Comparison of ENCODE assay signal across 17 mouse cellular contexts in genomic region chr3:68844025-68844424, GRCm38 (mm10).
"Had no signal": no experiment of that assay in that cellular context is flagged by ENCODE, and none has a peak within 500 bp of the region (broad histone marks: within the 10 kb centered on the region; RNA-seq: fewer than 3 reads in every experiment).

No protein-coding gene starts in this region.

- H3K9me3 ChIP-seq: kidney, embryonic 15.5 days; limb, embryonic 12.5 days; limb, embryonic 15.5 days; lung, embryonic 15.5 days; midbrain, embryonic 13.5 days had no signal

- ATAC-seq: midbrain, embryonic 13.5 days had no signal

- H3K27me3 ChIP-seq: kidney, embryonic 15.5 days; limb, embryonic 12.5 days; limb, embryonic 15.5 days; lung, embryonic 15.5 days; midbrain, embryonic 13.5 days had no signal

- H3K9ac ChIP-seq: kidney, embryonic 15.5 days; limb, embryonic 12.5 days; limb, embryonic 15.5 days; liver, embryonic 14.5 days; lung, embryonic 15.5 days; midbrain, embryonic 13.5 days had no signal

- H3K4me1 ChIP-seq: limb, embryonic 12.5 days; limb, embryonic 15.5 days; lung, embryonic 15.5 days; midbrain, embryonic 13.5 days had no signal

- H3K4me3 ChIP-seq: kidney, embryonic 15.5 days; limb, embryonic 12.5 days; limb, embryonic 15.5 days; lung, embryonic 15.5 days; midbrain, embryonic 13.5 days had no signal

- H3K4me2 ChIP-seq: kidney, embryonic 15.5 days; limb, embryonic 12.5 days; limb, embryonic 15.5 days; liver, embryonic 11.5 days; lung, embryonic 15.5 days; midbrain, embryonic 13.5 days had no signal

- H3K27ac ChIP-seq: kidney, embryonic 15.5 days; limb, embryonic 12.5 days; limb, embryonic 15.5 days; liver, embryonic 14.5 days; lung, embryonic 15.5 days; midbrain, embryonic 13.5 days; stomach, postnatal 0 days had no signal

- H3K36me3 ChIP-seq: kidney, embryonic 15.5 days; limb, embryonic 12.5 days; limb, embryonic 15.5 days; lung, embryonic 15.5 days; midbrain, embryonic 13.5 days had no signal

- DNase-seq: kidney, postnatal 10 days; kidney, postnatal 36 days; left cerebral cortex, postnatal 4 days; lung, adult 18-20 months; lung, postnatal 10 days; lung, postnatal 36 days; thymus, adult 2 months; thymus, postnatal 14 days; thymus, postnatal 4 days had no signal
